Mouse (Mus musculus) layer of hippocampus, adult 18-20 months (tissue): Measurements from ENCODE around the gene Stk16. TPM values are rescaled to one million over a fixed set of nuclear protein-coding genes. Genes with fewer than 3 reads are reported as not detected.
"Not testable (repeated sequence)": the region's sequence is repeated elsewhere in the genome, so short reads cannot be mapped to it uniquely, and the experiment has no call there.

Experiments used
- DNase-seq, 2 experiments: peaks; one replicate each; pipeline ENCODE4 v3.0.0; 2022; ENCODE audit warnings: low spot score in 2 of 2
- total RNA-seq, 2 experiments: library from RNA; stranded (reverse); gene quantifications; 2 replicates each; pipeline ENCODE4 v1.2.3; 2021

Stk16 gene
- total RNA-seq, 2 experiments from 2014 or later = 77.3 to 86.6 TPM

GRCm38 (mm10) chr1:75212542-75212941 is 1.9 kb downstream of the Stk16 start:
- DNase-seq = no peak

DNA sequence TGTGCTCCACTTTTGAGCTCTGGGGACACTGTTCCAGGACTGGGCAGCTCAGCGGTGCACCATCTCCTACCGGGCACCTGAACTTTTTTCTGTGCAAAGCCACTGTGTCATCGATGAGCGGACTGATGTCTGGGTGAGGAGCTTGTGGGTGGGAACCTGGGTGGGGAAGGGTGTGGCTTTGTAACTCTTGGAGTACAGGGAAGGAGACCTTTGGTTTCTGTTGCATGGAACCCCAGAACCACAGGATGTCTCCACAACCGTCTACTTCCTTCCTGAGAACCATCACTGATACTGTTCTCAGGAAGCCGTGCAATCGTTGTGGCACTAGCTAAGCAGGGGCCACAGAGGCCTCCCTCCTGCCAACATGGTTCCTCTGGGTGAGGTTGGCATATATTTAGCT is 2.5 kb downstream of the Stk16 start:
- no peak for DNase-seq

DNA sequence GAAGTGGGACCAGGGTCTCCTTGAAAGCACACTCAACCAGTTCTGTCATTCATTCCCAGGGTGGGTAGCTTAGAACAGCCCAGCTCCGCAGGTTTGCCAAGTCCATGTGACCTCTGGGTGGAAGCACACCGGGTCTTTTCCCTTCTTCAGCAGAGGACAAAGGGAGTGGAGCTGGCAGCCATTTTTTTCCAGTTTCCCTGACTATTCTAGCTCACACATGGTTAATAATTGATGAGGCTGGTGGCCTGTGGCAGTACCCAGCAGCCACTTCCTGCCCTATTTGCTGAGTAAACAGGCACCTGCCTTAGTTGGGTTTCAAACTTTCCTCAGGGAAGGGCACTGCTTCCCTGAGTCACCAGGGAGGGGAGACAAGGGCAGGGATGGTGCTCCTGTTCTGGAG is 3.8 kb downstream of the Stk16 start:
- no peak for DNase-seq

- DNase-seq = peak; percentile 59 to 78
Observed at GRCm38 (mm10) chr1:75214886-75215285, 4.2 kb downstream of the Stk16 start.

DNA sequence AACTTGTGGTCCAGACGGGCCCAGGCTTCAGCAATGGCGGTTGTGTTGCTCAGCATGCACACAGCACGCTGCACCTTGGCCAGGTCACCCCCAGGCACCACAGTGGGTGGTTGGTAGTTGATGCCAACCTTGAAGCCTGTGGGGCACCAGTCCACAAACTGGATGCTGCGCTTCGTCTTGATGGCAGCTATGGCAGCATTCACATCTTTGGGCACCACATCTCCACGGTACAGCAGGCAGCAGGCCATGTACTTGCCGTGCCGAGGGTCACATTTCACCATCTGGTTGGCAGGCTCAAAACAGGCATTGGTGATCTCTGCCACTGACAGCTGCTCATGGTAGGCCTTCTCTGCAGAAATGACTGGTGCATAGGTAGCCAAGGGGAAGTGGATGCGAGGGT is 5.1 kb downstream of the Stk16 start:
- DNase-seq = no peak

DNA sequence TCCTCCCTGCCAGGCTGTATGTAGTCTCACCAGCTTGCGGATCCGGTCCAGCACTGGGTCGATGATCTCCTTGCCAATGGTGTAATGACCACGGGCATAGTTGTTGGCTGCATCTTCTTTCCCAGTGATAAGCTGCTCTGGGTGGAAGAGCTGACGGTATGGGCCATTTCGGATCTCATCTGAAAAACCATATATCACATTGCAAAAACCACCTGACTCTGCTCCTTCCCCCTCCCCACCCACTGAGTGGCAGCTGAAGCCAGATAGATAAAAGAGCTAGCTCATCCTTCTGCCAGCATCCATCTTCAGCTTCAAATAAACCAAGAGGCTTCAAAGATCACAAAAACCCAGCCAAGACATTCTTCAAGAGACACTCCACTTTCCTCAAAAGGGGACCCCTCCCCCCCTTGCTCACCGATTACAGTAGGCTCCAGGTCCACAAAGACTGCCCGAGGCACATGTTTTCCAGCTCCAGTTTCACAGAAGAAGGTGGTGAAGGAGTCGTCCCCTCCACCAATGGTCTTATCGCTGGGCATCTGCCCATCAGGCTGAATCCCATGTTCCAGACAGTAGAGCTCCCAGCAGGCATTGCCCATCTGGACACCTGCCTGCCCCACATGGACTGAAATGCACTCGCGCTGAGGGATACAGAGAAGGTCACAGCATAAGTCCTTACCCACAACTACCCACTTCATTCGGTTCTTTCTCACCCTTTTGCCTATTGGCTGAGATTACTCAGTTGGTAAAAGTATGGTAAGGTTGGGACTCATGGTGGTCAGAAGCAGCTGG is 6.4 kb downstream of the Stk16 start:
- DNase-seq = no peak

- peak; percentile 30 to 58 for DNase-seq
Observed at GRCm38 (mm10) chr1:75217893-75218226, 7.2 kb downstream of the Stk16 start.

- DNase-seq = peak; percentile 62 to 67
Observed at GRCm38 (mm10) chr1:75218227-75219001, 7.8 kb downstream of the Stk16 start.

GRCm38 (mm10) chr1:75219078-75219477 is 8.4 kb downstream of the Stk16 start:
- DNase-seq = peak; percentile 87 to 95

- peak in 1 of 2 experiments; percentile 16 for DNase-seq
Observed at GRCm38 (mm10) chr1:75219531-75219930, 8.9 kb downstream of the Stk16 start, which contains the start of gene Tuba4a. Gene Tuba4a, minus strand, starts transcription at chr1:75219865.

GRCm38 (mm10) chr1:75221538-75221937 is 10.9 kb downstream of the Stk16 start:
- no peak for DNase-seq

- no peak for DNase-seq
Observed at GRCm38 (mm10) chr1:75222926-75223325, 12.3 kb downstream of the Stk16 start.

DNA sequence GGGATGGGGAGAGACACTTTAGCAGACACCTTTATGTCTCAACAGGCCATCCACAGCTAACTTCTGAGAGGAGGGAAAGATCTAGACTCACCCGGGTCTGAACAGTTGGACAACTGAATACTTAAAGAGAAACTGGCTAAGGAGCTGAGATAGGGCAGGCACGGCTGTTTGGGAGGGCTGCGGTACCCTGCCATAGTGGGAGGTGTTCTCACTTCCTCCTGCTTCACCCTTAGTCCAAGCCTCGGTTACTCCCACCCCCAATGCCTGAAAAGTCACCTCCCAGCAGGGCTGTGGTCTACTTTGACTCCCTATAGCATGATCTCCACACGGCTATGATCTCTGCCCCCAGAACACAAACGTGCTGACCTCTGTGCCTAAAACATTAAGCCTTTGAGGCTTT is 12.9 kb downstream of the Stk16 start:
- DNase-seq = no peak

DNA sequence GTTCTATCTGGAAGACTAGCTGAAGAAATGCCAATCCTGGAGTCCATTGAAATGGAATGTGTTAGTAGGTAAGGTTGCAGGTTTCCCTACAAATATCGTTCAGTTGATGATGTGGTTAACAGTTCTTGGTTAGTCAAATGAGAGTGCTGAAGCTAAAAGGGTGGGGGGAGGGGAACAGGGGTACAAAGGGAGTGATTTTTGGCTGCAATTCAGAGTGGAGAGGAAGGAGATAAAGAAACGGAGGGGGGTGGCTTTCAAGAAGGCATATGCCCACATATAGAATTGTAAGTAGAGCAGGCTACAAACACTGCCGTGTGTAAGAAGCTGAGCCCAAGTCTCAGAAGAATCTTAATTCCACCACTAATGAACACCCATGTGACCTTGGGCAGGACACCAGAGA is 14.8 kb downstream of the Stk16 start:
- no peak for DNase-seq

- DNase-seq = no peak
Observed at GRCm38 (mm10) chr1:75226138-75226537, 15.5 kb downstream of the Stk16 start.

- DNase-seq = no peak
Observed at GRCm38 (mm10) chr1:75227653-75228052, 17.0 kb downstream of the Stk16 start.

DNA sequence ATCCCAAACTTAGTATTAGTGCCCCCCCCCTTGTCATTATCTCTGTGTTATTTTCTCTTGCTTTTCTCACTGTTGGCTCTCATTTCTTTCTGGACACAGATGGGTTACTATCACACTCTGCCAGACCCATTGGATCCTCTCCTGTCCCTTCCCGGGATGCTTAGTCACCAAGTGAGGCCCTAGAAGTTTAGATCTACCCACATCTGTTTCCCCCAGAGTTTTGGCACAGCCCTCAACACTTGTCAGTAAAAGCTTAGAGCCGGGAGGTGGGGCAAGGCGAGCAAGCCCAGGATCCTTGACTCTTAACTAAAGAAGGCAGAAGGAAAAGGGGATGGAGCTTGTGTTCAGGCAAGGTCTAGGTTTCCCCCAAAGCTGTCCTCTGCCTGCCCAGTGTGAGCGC is 18.5 kb downstream of the Stk16 start:
- DNase-seq = no peak

- no peak for DNase-seq
Observed at GRCm38 (mm10) chr1:75230335-75230994, 19.8 kb downstream of the Stk16 start.

DNA sequence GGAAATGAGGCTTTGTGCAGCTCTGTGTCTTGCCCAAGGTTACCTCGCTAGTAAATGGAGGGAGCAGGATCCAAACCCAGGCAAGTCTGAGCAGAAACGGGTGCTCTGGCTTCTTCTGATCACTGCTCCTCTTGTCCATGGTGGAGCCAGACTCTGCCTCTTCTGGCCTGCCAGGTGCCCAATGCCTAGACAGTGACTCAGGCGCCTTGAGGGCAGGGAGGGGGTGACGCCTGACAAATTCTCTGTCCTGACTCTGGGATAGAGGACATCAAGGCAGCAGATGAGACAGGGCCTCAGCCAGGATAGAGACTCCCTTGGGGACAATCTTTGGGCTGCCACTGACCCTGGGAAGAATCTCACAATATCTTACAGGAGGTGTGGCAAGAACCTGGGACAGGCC is 20.6 kb downstream of the Stk16 start:
- no peak for DNase-seq

GRCm38 (mm10) chr1:75231664-75232152 is 21.1 kb downstream of the Stk16 start, which contains the start of gene A630095N17Rik:
Gene A630095N17Rik, minus strand, starts transcription at chr1:75232102.
- DNase-seq = no peak

- DNase-seq = not testable (repeated sequence)
Observed at GRCm38 (mm10) chr1:75232489-75232888, 21.9 kb downstream of the Stk16 start.

DNA sequence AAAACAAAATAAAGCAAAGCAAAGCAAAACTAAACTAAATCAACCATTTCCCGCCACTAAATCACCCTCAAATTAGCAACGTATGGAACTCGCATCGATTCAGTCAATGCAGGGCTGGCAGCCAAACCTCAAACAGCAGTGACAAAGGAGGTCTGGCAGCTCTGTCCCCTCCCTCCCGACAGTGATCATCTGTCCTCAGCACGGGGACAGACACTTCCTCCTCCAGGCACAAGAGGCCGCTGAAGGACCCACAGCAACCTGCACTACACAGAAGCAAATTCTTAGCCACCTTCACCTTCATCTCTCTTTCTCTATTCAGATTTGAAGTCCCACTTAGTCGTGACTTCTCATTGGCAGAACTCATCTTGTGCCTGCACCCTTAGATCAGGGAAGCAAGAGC is 24.0 kb downstream of the Stk16 start:
- peak in 1 of 2 experiments; percentile 86 for DNase-seq
